Mouse (Mus musculus) lung, postnatal 36 days (tissue): ENCODE results near the gene Sh2d1a.

Experiments used
- DNase-seq: peaks from one replicate; pipeline ENCODE4 v3.0.0; 2022; ENCODE audit warnings: mixed read lengths

Gene Sh2d1a

GRCm38 (mm10) chrX:42502291-42503043 is at the start of gene Sh2d1a:
TSS of gene Sh2d1a (plus strand) at chrX:42502453.
- DNase-seq = no peak

- no peak for DNase-seq
Observed at GRCm38 (mm10) chrX:42453001-42453400, 49.3 kb upstream of the Sh2d1a start.

GRCm38 (mm10) chrX:42454533-42454932 is 47.7 kb upstream of the Sh2d1a start:
- no peak for DNase-seq

- DNase-seq = no peak
Observed at GRCm38 (mm10) chrX:42489446-42489845, 12.8 kb upstream of the Sh2d1a start, which contains the start of gene Tex13c2. TSS of gene Tex13c2 (plus strand) at chrX:42489691.

GRCm38 (mm10) chrX:42490336-42490735 is 11.9 kb upstream of the Sh2d1a start:
- no peak for DNase-seq

- DNase-seq = no peak
Observed at GRCm38 (mm10) chrX:42500538-42500937, 1.7 kb upstream of the Sh2d1a start.

GRCm38 (mm10) chrX:42511105-42511504 is 8.9 kb downstream of the Sh2d1a start:
- DNase-seq = no peak

GRCm38 (mm10) chrX:42512567-42512966 is 10.3 kb downstream of the Sh2d1a start:
- DNase-seq = peak; percentile 15

GRCm38 (mm10) chrX:42522868-42523267 is 20.6 kb downstream of the Sh2d1a start:
- DNase-seq = no peak

- no peak for DNase-seq
Observed at GRCm38 (mm10) chrX:42530703-42531102, 28.4 kb downstream of the Sh2d1a start.

- peak; percentile 7 for DNase-seq
Observed at GRCm38 (mm10) chrX:42540030-42540755, 37.9 kb downstream of the Sh2d1a start.

- DNase-seq = peak; percentile 77
Observed at GRCm38 (mm10) chrX:42540756-42541053, 38.5 kb downstream of the Sh2d1a start.

- DNase-seq = no peak
Observed at GRCm38 (mm10) chrX:42545076-42545475, 42.8 kb downstream of the Sh2d1a start.

GRCm38 (mm10) chrX:42548513-42548912 is 46.3 kb downstream of the Sh2d1a start:
- DNase-seq = no peak

GRCm38 (mm10) chrX:42557284-42557683 is 55.0 kb downstream of the Sh2d1a start:
- DNase-seq = peak; percentile 52

GRCm38 (mm10) chrX:42558683-42559082 is 56.4 kb downstream of the Sh2d1a start:
- no peak for DNase-seq
